Mouse (Mus musculus): ENCODE results near the gene Chid1. TPM values are rescaled to one million over a fixed set of nuclear protein-coding genes. Genes with fewer than 3 reads are reported as not detected.

Gene Chid1
- polyA plus RNA-seq, 1 experiment from 2014 or later: 52.6 TPM

DNA sequence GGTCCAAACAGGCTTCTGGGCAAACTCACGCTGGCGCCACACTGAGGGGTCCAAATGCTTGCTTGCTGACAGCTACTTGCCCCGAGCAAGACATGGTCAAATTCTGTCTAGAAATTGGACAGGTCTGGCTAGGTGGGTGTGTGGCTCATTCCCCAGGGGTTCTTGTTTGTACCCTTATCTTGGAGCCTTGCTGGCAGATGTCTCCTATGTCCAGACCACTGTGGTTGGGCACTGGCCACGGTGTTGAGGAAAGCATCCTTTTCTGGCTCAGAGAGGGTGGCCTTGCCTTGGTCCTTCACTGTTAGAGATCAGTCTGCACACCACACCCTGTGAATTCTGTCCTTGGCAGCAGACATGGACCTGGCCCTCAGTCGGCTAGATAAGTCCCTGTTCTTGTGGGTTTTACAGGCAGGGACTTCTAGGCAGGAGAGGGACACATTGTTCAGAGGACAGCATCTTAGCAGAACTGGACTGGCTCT, 61.3 kb downstream of the Chid1 start:
- no peak for ATAC-seq
- Histone ChIP-seq H3K27ac (peak overlapping the region; percentile 97), H3K9me3 (no peaks in the 10 kb centered on the region), H3K4me2 (replicated peaks) (peak overlapping the region; percentile 83; the same call in 1 of the 2 replicates), H3K9ac (0 out of 2 replicates have a peak overlapping the region, but pooled peaks have one; percentile 1), H3K4me1 (replicated peaks) (peaks cover 61% of the 10 kb centered on the region), H3K36me3 (no peaks in the 10 kb centered on the region), H3K27me3 (replicated peaks) (peaks cover 11% of the 10 kb centered on the region), H3K4me3 (replicated peaks) (no peak overlapping the region)
- WGBS: 47% methylated on average over 5 of the region's 5 CpGs

DNA sequence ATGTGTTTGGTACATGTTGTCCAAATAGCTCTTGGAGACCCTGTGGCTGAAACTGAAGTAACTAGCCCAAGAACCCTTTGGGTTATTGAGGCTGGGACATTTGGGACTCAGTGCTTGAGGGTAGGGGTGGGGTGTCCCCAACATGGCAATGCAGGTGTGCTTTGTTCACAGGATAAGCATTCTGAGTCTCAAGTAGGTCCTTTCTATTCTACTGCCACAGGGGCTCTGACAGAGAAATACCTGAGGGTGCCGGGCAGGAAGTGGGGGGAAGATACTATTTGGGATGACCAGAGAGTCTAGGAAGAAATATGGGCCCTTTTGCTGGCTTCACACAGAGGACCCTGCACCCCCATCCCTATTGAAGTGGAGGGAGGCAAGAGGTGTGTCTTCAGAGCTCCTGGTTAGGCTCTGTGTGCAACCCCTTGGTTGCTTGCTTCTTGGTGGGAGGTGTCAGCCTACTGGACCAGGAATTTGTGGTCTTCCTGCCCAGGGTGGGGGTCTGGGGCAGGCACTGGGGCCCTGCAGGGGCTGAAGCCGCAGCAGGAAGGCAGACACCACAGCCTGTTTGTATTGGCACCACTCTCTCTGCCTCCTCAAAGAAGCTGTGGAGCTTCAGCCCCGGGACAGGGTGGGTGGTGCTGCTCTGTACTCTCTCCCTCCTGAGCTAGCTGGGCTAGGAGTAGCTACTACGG, 61.9 kb downstream of the Chid1 start:
- Histone ChIP-seq H3K36me3 (peaks cover under 1% of the 10 kb centered on the region; the same call in 1 of the 2 replicates), H3K27me3 (replicated peaks) (peaks cover 10% of the 10 kb centered on the region), H3K9me3 (no peaks in the 10 kb centered on the region), H3K4me3 (replicated peaks) (no peak overlapping the region), H3K9ac (peak overlapping the region; percentile 79; the same call in 1 of the 2 replicates), H3K27ac (peak overlapping the region; percentile 97), H3K4me2 (replicated peaks) (peak overlapping the region; percentile 83), H3K4me1 (replicated peaks) (peaks cover 60% of the 10 kb centered on the region)
- no peak for ATAC-seq
- WGBS: 27% methylated on average over 4 of the region's 4 CpGs

DNA sequence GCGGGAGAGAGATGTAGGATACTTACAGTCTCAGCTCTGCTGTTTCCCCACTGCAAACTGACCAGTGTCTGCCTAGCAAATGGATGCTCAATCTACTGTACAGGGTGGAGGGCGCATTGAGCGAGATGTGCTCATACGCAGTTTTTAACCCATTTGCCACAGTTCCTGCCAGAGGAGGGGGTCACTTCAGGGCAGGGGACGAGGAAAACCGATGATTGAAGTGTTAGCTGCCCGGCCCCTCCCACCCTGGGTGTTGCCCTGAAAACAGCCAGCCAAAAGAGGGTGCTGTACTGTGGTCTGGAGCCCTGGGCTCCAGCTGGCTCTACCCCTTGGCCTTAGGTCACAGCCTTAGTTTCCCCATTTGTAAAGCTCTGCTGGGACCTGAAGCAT, 62.7 kb downstream of the Chid1 start:
- H3K9ac ChIP-seq: peak overlapping the region; percentile 79
- WGBS: 11% methylated on average over 7 of the region's 7 CpGs
- H3K36me3 ChIP-seq: peaks cover 3% of the 10 kb centered on the region; the same call in 1 of the 2 replicates
- H3K27me3 ChIP-seq (replicated peaks): peaks cover 3% of the 10 kb centered on the region
- H3K4me3 ChIP-seq (replicated peaks): peak overlapping the region; percentile 69
- H3K27ac ChIP-seq: peak overlapping the region; percentile 97
- H3K9me3 ChIP-seq: no peaks in the 10 kb centered on the region
- peak overlapping the region; percentile 83 for H3K4me2 ChIP-seq (replicated peaks)
- peaks cover 53% of the 10 kb centered on the region for H3K4me1 ChIP-seq (replicated peaks)
- ATAC-seq: no peak

DNA sequence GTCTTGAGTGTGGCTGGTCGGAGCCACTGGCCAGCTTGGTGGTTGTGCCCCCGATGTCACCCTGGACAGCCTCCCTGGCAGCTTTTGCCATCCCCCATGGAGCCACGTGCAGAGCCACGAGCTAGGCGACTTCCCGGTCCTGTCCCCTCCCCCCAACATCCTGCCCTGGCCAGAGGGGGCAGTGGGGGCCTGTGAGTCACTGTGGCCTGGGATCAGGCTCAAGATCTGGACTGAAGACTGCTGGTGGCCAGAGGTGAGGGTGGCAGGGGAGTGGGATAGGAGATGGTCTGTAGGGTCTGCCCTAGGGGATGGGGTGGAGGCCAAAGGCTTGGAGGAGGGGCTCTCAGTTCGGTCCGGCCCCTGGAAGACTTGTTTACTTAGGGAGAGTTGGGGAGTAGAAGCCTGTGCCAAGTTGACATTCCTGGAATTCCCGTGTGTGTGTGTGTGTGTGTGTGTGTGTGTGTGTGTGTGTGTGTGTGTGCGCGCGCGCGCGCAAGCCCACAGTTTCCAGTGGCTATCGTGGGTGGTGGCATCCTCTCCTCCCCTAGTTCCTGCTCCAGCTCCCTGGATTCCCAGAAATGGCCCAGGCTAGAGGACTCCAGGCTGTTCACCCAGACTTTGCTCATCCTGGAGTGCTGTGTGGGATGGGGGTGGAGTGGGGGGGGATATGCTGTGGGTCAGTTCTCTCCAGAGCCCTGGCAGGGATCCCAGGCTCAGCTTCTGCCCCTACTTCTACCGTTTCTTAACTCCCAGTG, 63.3 kb downstream of the Chid1 start:
- peak overlapping the region; percentile 97 for H3K27ac ChIP-seq
- H3K4me3 ChIP-seq (replicated peaks): peak overlapping the region; percentile 69
- H3K4me2 ChIP-seq (replicated peaks): peak overlapping the region; percentile 83
- H3K9me3 ChIP-seq: no peaks in the 10 kb centered on the region
- H3K36me3 ChIP-seq: peaks cover 5% of the 10 kb centered on the region; the same call in 1 of the 2 replicates
- peak; percentile 73 for ATAC-seq
- under 1% methylated on average over 17 of the region's 17 CpGs for WGBS
- H3K9ac ChIP-seq: peak overlapping the region; percentile 79
- H3K4me1 ChIP-seq (replicated peaks): peaks cover 47% of the 10 kb centered on the region
- H3K27me3 ChIP-seq (replicated peaks): no peaks in the 10 kb centered on the region

DNA sequence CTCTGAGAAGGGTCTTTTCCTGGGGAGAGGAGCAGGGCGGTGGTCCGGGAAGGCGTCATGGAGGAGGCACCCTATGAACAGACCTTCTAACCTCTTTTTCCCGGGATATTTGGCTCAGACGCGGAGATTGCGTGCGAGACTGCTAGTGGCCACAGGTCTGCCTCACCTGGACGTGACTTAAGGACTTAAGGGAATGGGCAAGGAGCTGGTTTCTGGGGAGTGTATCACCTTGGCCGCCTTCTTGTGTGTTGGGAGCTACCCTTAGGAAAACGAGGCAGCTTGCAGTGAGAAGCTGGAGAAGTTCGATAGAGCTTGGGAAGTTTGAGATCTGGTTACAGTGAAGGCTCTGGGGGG, 63.9 kb downstream of the Chid1 start:
- peak; percentile 3 for ATAC-seq
- Histone ChIP-seq H3K36me3 (peaks cover 11% of the 10 kb centered on the region; the same call in 1 of the 2 replicates), H3K4me1 (replicated peaks) (peaks cover 42% of the 10 kb centered on the region), H3K27me3 (replicated peaks) (no peaks in the 10 kb centered on the region), H3K9me3 (no peaks in the 10 kb centered on the region), H3K4me3 (replicated peaks) (peak overlapping the region; percentile 69), H3K27ac (peak overlapping the region; percentile 97), H3K9ac (peak overlapping the region; percentile 79), H3K4me2 (replicated peaks) (peak overlapping the region; percentile 83)
- under 1% methylated on average over 12 of the region's 12 CpGs for WGBS

DNA sequence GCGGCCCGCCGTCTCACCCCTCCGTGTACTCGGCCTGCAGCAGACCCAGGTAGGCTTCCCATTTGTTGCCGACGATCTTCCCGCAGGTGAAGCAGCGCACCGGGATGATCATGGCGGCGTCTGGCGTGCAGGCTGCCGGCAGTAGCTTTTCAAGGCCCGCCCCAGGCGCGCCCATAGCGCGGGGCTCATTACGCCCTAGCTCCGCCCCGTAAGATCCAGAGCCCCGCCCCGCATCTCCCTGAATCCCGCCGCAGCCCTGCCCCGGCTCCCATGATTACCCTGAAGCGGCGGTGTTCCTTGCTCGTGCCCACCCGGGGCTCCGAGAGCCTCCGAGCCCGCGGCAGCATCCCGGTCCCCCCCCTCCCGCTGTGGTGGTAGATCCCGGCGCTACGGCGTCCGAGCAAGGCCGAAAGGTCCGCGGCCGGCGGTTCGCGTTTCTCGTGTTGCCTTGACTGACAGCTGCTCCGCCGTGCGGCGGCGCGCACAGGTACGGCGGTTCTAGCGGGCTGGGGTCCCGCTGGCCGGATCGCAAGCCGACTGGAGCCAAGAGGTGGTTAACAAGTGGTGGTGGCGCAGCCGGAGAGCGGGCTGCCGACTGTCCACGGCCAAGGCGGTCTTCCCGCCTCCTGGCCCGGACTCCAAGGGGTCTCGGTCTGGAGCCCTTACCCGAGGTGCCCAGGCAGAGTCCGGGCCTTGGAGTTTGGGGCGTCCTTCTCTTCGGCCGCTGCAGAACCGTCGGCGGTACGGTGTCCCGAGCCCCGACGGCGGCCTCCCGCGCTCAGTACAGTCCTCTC, 64.4 kb downstream of the Chid1 start, which contains the start of the genes Polr2l and Tspan4:
Polr2l (minus strand) TSS at position 122 of the 794 bp plus-strand sequence.
Tspan4 (plus strand) TSS at position 230 of the 794 bp plus-strand sequence.
- Histone ChIP-seq H3K4me3 (replicated peaks) (peak within 1 kb of the TSS; percentile 69), H3K36me3 (peaks cover 17% of the 10 kb centered on the region), H3K27ac (peak within 1 kb of the TSS; percentile 97), H3K9ac (peak within 1 kb of the TSS; percentile 79), H3K9me3 (no peaks in the 10 kb centered on the region), H3K27me3 (replicated peaks) (no peaks in the 10 kb centered on the region), H3K4me2 (replicated peaks) (peak within 1 kb of the TSS; percentile 83), H3K4me1 (replicated peaks) (peaks cover 42% of the 10 kb centered on the region)
- WGBS: under 1% methylated on average over 87 of the region's 87 CpGs
- ATAC-seq: peak; percentile 82

DNA sequence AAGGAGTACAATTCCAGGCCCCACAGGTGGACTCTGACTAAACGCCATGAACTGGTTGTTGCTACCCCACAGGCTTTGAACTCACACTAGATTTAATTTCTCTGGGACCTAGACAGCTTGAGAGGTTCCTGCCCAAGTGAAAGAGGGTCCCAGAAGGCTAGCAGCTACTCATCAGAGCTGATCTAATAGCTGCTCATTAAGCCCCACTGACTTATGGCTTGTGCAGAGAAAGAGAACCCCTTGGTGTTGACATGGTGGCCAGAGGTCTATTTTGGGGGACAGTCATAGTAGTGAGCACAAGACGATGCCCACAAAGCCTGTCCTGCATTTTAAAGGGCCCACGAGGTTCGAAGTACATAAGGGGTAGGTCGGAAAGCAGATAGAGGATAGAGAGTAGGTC, 65.5 kb downstream of the Chid1 start:
- H3K9ac ChIP-seq: peak overlapping the region; percentile 79

DNA sequence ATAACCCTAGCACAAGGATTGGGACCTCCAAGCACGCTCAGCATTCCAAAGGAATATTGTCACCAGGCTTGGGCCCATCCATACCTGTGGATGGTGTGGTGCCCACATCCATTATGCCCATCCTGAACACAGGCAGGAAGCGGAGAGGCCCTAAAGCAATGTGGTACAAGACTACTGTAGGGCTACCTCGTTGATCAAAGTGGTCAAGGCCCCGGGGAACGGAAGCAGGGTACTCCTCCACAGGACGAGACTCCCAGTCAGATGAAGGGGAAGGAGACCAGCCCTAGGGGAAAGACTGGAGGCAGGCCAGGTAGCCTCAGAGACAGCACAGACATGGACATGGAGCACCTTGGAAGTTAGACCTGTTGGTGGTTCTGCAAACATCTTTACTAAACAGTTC, 66.9 kb downstream of the Chid1 start:
- no peak for ATAC-seq
- no peak overlapping the region for H3K9ac ChIP-seq
- H3K4me3 ChIP-seq (replicated peaks): no peak overlapping the region
- H3K9me3 ChIP-seq: no peaks in the 10 kb centered on the region
- no peak overlapping the region for H3K27ac ChIP-seq
- H3K4me2 ChIP-seq (replicated peaks): no peak overlapping the region
- 80% methylated on average over 6 of the region's 6 CpGs for WGBS
- H3K27me3 ChIP-seq (replicated peaks): no peaks in the 10 kb centered on the region
- peaks cover 56% of the 10 kb centered on the region for H3K4me1 ChIP-seq (replicated peaks)
- H3K36me3 ChIP-seq: peaks cover 22% of the 10 kb centered on the region

More for the DNA sequence above, 65.5 kb downstream of the Chid1 start:
- peaks cover 50% of the 10 kb centered on the region for H3K4me1 ChIP-seq (replicated peaks)
- WGBS: 8% methylated on average over 5 of the region's 5 CpGs
- H3K4me2 ChIP-seq (replicated peaks): peak overlapping the region; percentile 83
- peak overlapping the region; percentile 69 for H3K4me3 ChIP-seq (replicated peaks)
- ATAC-seq: no peak
- no peak overlapping the region for H3K27ac ChIP-seq
- H3K9me3 ChIP-seq: no peaks in the 10 kb centered on the region
- no peaks in the 10 kb centered on the region for H3K27me3 ChIP-seq (replicated peaks)
- peaks cover 22% of the 10 kb centered on the region for H3K36me3 ChIP-seq

DNA sequence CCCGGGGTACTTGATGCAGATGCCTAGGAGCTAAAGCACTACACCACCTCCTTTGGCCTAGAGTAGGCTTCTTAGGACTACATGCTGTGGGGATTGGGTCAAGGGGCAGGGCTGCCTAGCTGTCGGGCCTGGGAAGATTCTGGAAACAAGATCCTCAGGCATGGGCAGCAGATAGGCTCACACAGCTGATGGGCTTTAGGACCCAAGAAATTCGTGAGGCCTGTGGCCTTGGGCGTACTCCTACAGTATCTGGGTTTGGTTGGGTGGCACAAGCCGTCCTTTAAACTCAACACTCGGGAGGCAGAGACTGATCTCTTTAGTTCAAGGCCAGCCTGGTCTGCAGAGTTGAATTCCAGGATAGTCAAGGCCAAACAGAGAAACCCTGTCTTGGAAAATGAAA, 67.4 kb downstream of the Chid1 start:
- ATAC-seq: no peak
- Histone ChIP-seq H3K4me2 (replicated peaks) (no peak overlapping the region), H3K36me3 (peaks cover 22% of the 10 kb centered on the region), H3K4me3 (replicated peaks) (no peak overlapping the region), H3K9me3 (no peaks in the 10 kb centered on the region), H3K27ac (no peak overlapping the region), H3K4me1 (replicated peaks) (peaks cover 51% of the 10 kb centered on the region), H3K9ac (no peak overlapping the region), H3K27me3 (replicated peaks) (no peaks in the 10 kb centered on the region)
- 75% methylated on average over 6 of the region's 6 CpGs for WGBS

DNA sequence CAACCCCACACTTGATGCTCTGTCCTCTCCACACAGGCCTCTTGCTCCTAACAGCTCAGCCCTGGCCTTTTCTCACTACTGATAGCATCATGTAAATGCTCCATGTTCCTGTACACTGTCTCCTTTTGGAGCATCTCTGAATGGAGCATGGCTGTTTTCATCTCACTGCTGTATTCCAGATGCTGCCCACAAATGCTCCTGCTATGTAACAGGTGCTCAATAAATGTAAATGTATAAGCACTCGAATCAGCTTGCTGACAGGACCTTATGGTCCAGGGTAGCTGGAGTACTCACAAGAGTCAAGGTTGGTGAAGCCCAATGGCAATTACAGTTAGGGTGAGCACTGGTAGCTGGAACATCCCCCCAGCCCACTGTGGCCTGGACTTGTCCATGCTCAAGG, 68.4 kb downstream of the Chid1 start:
- 83% methylated on average over 1 of the region's 1 CpGs for WGBS
- no peak overlapping the region for H3K4me2 ChIP-seq (replicated peaks)
- peaks cover 49% of the 10 kb centered on the region for H3K4me1 ChIP-seq (replicated peaks)
- H3K9ac ChIP-seq: no peak overlapping the region
- H3K36me3 ChIP-seq: peaks cover 22% of the 10 kb centered on the region
- no peaks in the 10 kb centered on the region for H3K9me3 ChIP-seq
- no peak overlapping the region for H3K4me3 ChIP-seq (replicated peaks)
- no peak for ATAC-seq
- no peak overlapping the region for H3K27ac ChIP-seq
- H3K27me3 ChIP-seq (replicated peaks): 0 out of 2 replicates have a peak, but pooled peaks cover 4% of the 10 kb centered on the region

DNA sequence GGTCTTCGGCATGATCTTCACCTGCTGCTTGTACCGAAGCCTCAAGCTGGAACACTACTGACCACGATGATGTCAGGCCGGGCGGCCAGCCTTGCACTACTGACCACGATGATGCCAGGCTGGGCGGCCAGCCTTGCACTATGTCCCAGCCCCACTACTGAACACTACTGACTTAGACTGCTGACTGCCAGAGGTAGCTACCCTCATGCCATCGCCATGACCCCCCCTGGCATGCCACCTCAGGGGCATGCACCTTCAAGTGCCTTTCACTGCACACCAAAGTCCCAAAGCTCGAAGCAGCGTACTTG, 69.1 kb downstream of the Chid1 start:
- H3K27me3 ChIP-seq (replicated peaks): 0 out of 2 replicates have a peak, but pooled peaks cover 4% of the 10 kb centered on the region

More for the DNA sequence above, 69.1 kb downstream of the Chid1 start:
- H3K36me3 ChIP-seq: peaks cover 22% of the 10 kb centered on the region
- 98% methylated on average over 10 of the region's 10 CpGs for WGBS
- no peak overlapping the region for H3K9ac ChIP-seq
- ATAC-seq: no peak
- no peak overlapping the region for H3K27ac ChIP-seq
- H3K4me1 ChIP-seq (replicated peaks): peaks cover 43% of the 10 kb centered on the region
- H3K4me2 ChIP-seq (replicated peaks): no peak overlapping the region
- H3K4me3 ChIP-seq (replicated peaks): no peak overlapping the region
- H3K9me3 ChIP-seq: no peaks in the 10 kb centered on the region
